Mouse (Mus musculus) embryonic facial prominence, embryonic 11.5 days (tissue): ENCODE measurements at regions not wholly inside any gene's neighbourhood (a gene's known extent, or its start where the extent isn't known, plus 50 kb on each side); places are given as distances from the start of the nearest gene placed in this dataset.

Source experiments
- ATAC-seq: fragments of 200-750 bp; cut with Nextera tagmentation; replicated peaks from 2 replicates; pipeline ENCODE4 v1.8.0; 2017; ENCODE audit warnings: low read depth; ENCODE audit not compliant: insufficient number of reproducible peaks, low FRiP score, low TSS enrichment
- DNase-seq: peaks from one replicate; pipeline ENCODE4 v3.0.0-alpha.2; 2015; ENCODE audit warnings: low spot score
- H3K27ac ChIP-seq: fragments of 300-500 bp; sonication (generic); replicated peaks from 2 replicates; pipeline ENCODE4 v1.5.1; 2014; ENCODE audit warnings: mild to moderate bottlenecking, low read depth, low read length, control low read depth
- H3K27me3 ChIP-seq: fragments of 300-500 bp; sonication (generic); 2 replicates; pipeline ENCODE4 v1.6.1; 2014; ENCODE audit warnings: mild to moderate bottlenecking, low read length, moderate library complexity, mixed read lengths; ENCODE audit not compliant: control insufficient read depth, insufficient read depth
- H3K36me3 ChIP-seq: fragments of 300-500 bp; sonication (generic); replicated peaks from 2 replicates; pipeline ENCODE4 v1.6.1; 2014; ENCODE audit warnings: low read depth, mild to moderate bottlenecking, low read length, moderate library complexity, mixed read lengths; ENCODE audit not compliant: control insufficient read depth, insufficient read depth
- H3K4me1 ChIP-seq: fragments of 300-500 bp; sonication (generic); 2 replicates; pipeline ENCODE4 v1.6.1; 2014; ENCODE audit warnings: low read length, mixed read lengths; ENCODE audit not compliant: control insufficient read depth, insufficient read depth
- H3K4me2 ChIP-seq: fragments of 300-500 bp; sonication (generic); 2 replicates; pipeline ENCODE4 v1.6.1; 2014; ENCODE audit warnings: low read depth, mild to moderate bottlenecking, control low read depth, low read length, moderate library complexity
- H3K4me3 ChIP-seq: fragments of 300-500 bp; sonication (generic); 2 replicates; pipeline ENCODE4 v1.5.1; 2014; ENCODE audit warnings: low read depth, low read length, control low read depth
- H3K9ac ChIP-seq: fragments of 300-500 bp; sonication (generic); replicated peaks from 2 replicates; pipeline ENCODE4 v1.6.1; 2014; ENCODE audit warnings: mild to moderate bottlenecking, control low read depth, low read length
- H3K9me3 ChIP-seq: fragments of 300-500 bp; sonication (generic); replicated peaks from 2 replicates; pipeline ENCODE4 v1.6.1; 2016; ENCODE audit warnings: mild to moderate bottlenecking, low read length, inconsistent platforms, mixed read lengths; ENCODE audit not compliant: control insufficient read depth
- WGBS: fragments of 180-500 bp; shearing (Covaris S2); extraction: QIAGEN DNeasy Blood & Tissue Kit; methylation state at CpG from one replicate; pipeline ENCODE4 v1.1.7; 2014; 5-methylcytosine and 5-hydroxymethylcytosine counted together

- Histone ChIP-seq H3K36me3 (no peaks in the 10 kb centered on the region), H3K27me3 (no peaks in the 10 kb centered on the region), H3K27ac (0 out of 2 replicates have a peak overlapping the region, but pooled peaks have one; percentile 16), H3K9me3 (no peaks in the 10 kb centered on the region), H3K4me3 (peak overlapping the region; percentile 38), H3K9ac (peak overlapping the region; percentile 50), H3K4me1 (peaks cover 2% of the 10 kb centered on the region; the same call in 1 of the 2 replicates), H3K4me2 (peak overlapping the region; percentile 74)
- 2% methylated on average over 48 of the region's 48 CpGs for WGBS
- peak; percentile 80 for ATAC-seq
- peak; percentile 88 for DNase-seq
Measured at GRCm38 (mm10) chr6:39256304-39257103, 49.9 kb upstream of the Kdm7a start.
